Mouse (Mus musculus): ENCODE data around the gene Kcnj8.

GRCm38 (mm10) chr6:142551482-142551881 lies 19.9 kb downstream of the Kcnj8 start:
- TF ChIP-seq CTCF (IDR thresholded peaks at IDR 0.05; ENCODE audit: control insufficient read depth, insufficient read depth, insufficient read length) (no peak), CEBPB (IDR thresholded peaks at IDR 0.05; ENCODE audit: low read depth) (no peak), USF1 (IDR thresholded peaks at IDR 0.05; ENCODE audit: low read depth) (no peak), FOSL1 (IDR thresholded peaks at IDR 0.05; ENCODE audit: insufficient read depth, low read length, poor library complexity, severe bottlenecking) (no peak)
